Mouse (Mus musculus) embryonic facial prominence, embryonic 13.5 days (tissue): ENCODE measurements around the gene Ift57. TPM values are rescaled to one million over a fixed set of nuclear protein-coding genes. Genes with fewer than 3 reads are reported as not detected.

Source experiments
- ATAC-seq: fragments of 200-750 bp; cut with Nextera tagmentation; 2 replicates; pipeline ENCODE4 v1.8.0; 2017; ENCODE audit warnings: low read depth; ENCODE audit not compliant: insufficient number of reproducible peaks, insufficient read depth, low FRiP score, low TSS enrichment
- H3K27ac ChIP-seq: fragments of 300-500 bp; sonication (generic); 2 replicates; pipeline ENCODE4 v1.5.1; 2015; ENCODE audit warnings: moderate library complexity, mild to moderate bottlenecking, inconsistent platforms
- H3K27me3 ChIP-seq: fragments of 300-500 bp; sonication (generic); 2 replicates; pipeline ENCODE4 v1.6.1; 2015; ENCODE audit warnings: mild to moderate bottlenecking, inconsistent platforms
- H3K36me3 ChIP-seq: fragments of 300-500 bp; sonication (generic); 2 replicates; pipeline ENCODE4 v1.6.1; 2015; ENCODE audit warnings: mild to moderate bottlenecking, inconsistent platforms
- H3K4me1 ChIP-seq: fragments of 300-500 bp; sonication (generic); 2 replicates; pipeline ENCODE4 v1.6.1; 2015; ENCODE audit warnings: inconsistent platforms
- H3K4me2 ChIP-seq: fragments of 300-500 bp; sonication (generic); 2 replicates; pipeline ENCODE4 v1.6.1; 2015; ENCODE audit warnings: moderate library complexity, mild to moderate bottlenecking, inconsistent platforms
- H3K4me3 ChIP-seq: fragments of 300-500 bp; sonication (generic); 2 replicates; pipeline ENCODE4 v1.5.1; 2015; ENCODE audit warnings: mild to moderate bottlenecking, inconsistent platforms
- H3K9ac ChIP-seq: fragments of 300-500 bp; sonication (generic); 2 replicates; pipeline ENCODE4 v1.6.1; 2015; ENCODE audit warnings: mild to moderate bottlenecking, inconsistent platforms
- H3K9me3 ChIP-seq: fragments of 300-500 bp; sonication (generic); 2 replicates; pipeline ENCODE4 v1.6.1; 2016; ENCODE audit warnings: inconsistent platforms
- WGBS: fragments of 180-500 bp; shearing (Covaris S2); methylation state at CpG from one replicate; pipeline ENCODE4 v1.1.7; 2015; ENCODE audit warnings: mixed read lengths; 5-methylcytosine and 5-hydroxymethylcytosine counted together
- polyA plus RNA-seq: library from polyadenylated mRNA; unstranded; fragments of >200 nt; fragmentation: Nextera tagmentation; extraction: Ambion mirVana; gene quantifications from 2 replicates; pipeline ENCODE4 v1.2.1, GENCODE M21; 2015

The Ift57 gene
- polyA plus RNA-seq, 1 experiment from 2014 or later, result 37.7 TPM

- no peak overlapping the region for H3K9ac ChIP-seq
- no peaks in the 10 kb centered on the region for H3K9me3 ChIP-seq
- 87% methylated on average over 22 of the region's 22 CpGs for WGBS
- ATAC-seq, result no peak
- H3K4me2 ChIP-seq, result no peak overlapping the region
- H3K27me3 ChIP-seq, result no peaks in the 10 kb centered on the region
- H3K36me3 ChIP-seq, result no peaks in the 10 kb centered on the region
- H3K4me1 ChIP-seq, result no peaks in the 10 kb centered on the region
- H3K4me3 ChIP-seq, result no peak overlapping the region
- no peak overlapping the region for H3K27ac ChIP-seq
Measured at GRCm38 (mm10) chr16:49775002-49775966, 76.3 kb downstream of the Ift57 start.

GRCm38 (mm10) chr16:49776981-49777380, 77.9 kb downstream of the Ift57 start:
- H3K4me1 ChIP-seq, result no peaks in the 10 kb centered on the region
- 65% methylated on average over 7 of the region's 7 CpGs for WGBS
- H3K4me3 ChIP-seq, result no peak overlapping the region
- H3K36me3 ChIP-seq, result no peaks in the 10 kb centered on the region
- no peak overlapping the region for H3K9ac ChIP-seq
- no peak overlapping the region for H3K27ac ChIP-seq
- H3K9me3 ChIP-seq, result no peaks in the 10 kb centered on the region
- ATAC-seq, result no peak
- no peak overlapping the region for H3K4me2 ChIP-seq
- no peaks in the 10 kb centered on the region for H3K27me3 ChIP-seq

GRCm38 (mm10) chr16:49781556-49782156, 82.6 kb downstream of the Ift57 start:
- Histone ChIP-seq H3K27me3 (no peaks in the 10 kb centered on the region), H3K36me3 (no peaks in the 10 kb centered on the region), H3K9ac (no peak overlapping the region), H3K4me2 (no peak overlapping the region), H3K4me1 (no peaks in the 10 kb centered on the region), H3K9me3 (no peaks in the 10 kb centered on the region), H3K4me3 (no peak overlapping the region), H3K27ac (no peak overlapping the region)
- no peak for ATAC-seq
- 84% methylated on average over 5 of the region's 5 CpGs for WGBS

GRCm38 (mm10) chr16:49783369-49783768, 84.3 kb downstream of the Ift57 start:
- no peak overlapping the region for H3K9ac ChIP-seq
- no peaks in the 10 kb centered on the region for H3K36me3 ChIP-seq
- H3K4me3 ChIP-seq, result no peak overlapping the region
- no peak for ATAC-seq
- H3K4me2 ChIP-seq, result no peak overlapping the region
- H3K4me1 ChIP-seq, result no peaks in the 10 kb centered on the region
- H3K27ac ChIP-seq, result no peak overlapping the region
- no peaks in the 10 kb centered on the region for H3K9me3 ChIP-seq
- no peaks in the 10 kb centered on the region for H3K27me3 ChIP-seq

- 79% methylated on average over 6 of the region's 6 CpGs for WGBS
- ATAC-seq, result no peak
Measured at GRCm38 (mm10) chr16:49786116-49786515, 87.1 kb downstream of the Ift57 start.

GRCm38 (mm10) chr16:49787714-49788113, 88.7 kb downstream of the Ift57 start:
- no peak overlapping the region for H3K27ac ChIP-seq
- H3K36me3 ChIP-seq, result no peaks in the 10 kb centered on the region
- 86% methylated on average over 5 of the region's 5 CpGs for WGBS
- no peaks in the 10 kb centered on the region for H3K9me3 ChIP-seq
- H3K4me2 ChIP-seq, result no peak overlapping the region
- no peak for ATAC-seq
- no peak overlapping the region for H3K4me3 ChIP-seq
- no peak overlapping the region for H3K9ac ChIP-seq
- H3K4me1 ChIP-seq, result no peaks in the 10 kb centered on the region
- H3K27me3 ChIP-seq, result no peaks in the 10 kb centered on the region

More at GRCm38 (mm10) chr16:49786116-49786515, 87.1 kb downstream of the Ift57 start:
- Histone ChIP-seq H3K4me2 (no peak overlapping the region), H3K27ac (no peak overlapping the region), H3K9me3 (no peaks in the 10 kb centered on the region), H3K36me3 (no peaks in the 10 kb centered on the region), H3K9ac (no peak overlapping the region), H3K27me3 (no peaks in the 10 kb centered on the region), H3K4me1 (no peaks in the 10 kb centered on the region), H3K4me3 (no peak overlapping the region)

- Histone ChIP-seq H3K4me3 (no peak overlapping the region), H3K27me3 (no peaks in the 10 kb centered on the region), H3K9ac (no peak overlapping the region), H3K9me3 (no peaks in the 10 kb centered on the region), H3K4me2 (no peak overlapping the region), H3K4me1 (no peaks in the 10 kb centered on the region), H3K36me3 (no peaks in the 10 kb centered on the region), H3K27ac (no peak overlapping the region)
- ATAC-seq, result no peak
- 89% methylated on average over 9 of the region's 9 CpGs for WGBS
Measured at GRCm38 (mm10) chr16:49790575-49791465, 91.8 kb downstream of the Ift57 start.

GRCm38 (mm10) chr16:49792446-49792878, 93.4 kb downstream of the Ift57 start:
- no peak overlapping the region for H3K9ac ChIP-seq

GRCm38 (mm10) chr16:49793596-49793995, 94.6 kb downstream of the Ift57 start:
- 88% methylated on average over 9 of the region's 9 CpGs for WGBS
- no peak overlapping the region for H3K9ac ChIP-seq

More at GRCm38 (mm10) chr16:49792446-49792878, 93.4 kb downstream of the Ift57 start:
- no peak for ATAC-seq
- Histone ChIP-seq H3K36me3 (no peaks in the 10 kb centered on the region), H3K9me3 (no peaks in the 10 kb centered on the region), H3K4me1 (no peaks in the 10 kb centered on the region), H3K27ac (no peak overlapping the region), H3K4me2 (no peak overlapping the region), H3K27me3 (no peaks in the 10 kb centered on the region), H3K4me3 (no peak overlapping the region)
- 86% methylated on average over 9 of the region's 9 CpGs for WGBS

GRCm38 (mm10) chr16:49796271-49796670, 97.2 kb downstream of the Ift57 start:
- Histone ChIP-seq H3K4me2 (no peak overlapping the region), H3K36me3 (no peaks in the 10 kb centered on the region), H3K4me3 (no peak overlapping the region), H3K4me1 (no peaks in the 10 kb centered on the region), H3K27ac (no peak overlapping the region), H3K9me3 (no peaks in the 10 kb centered on the region), H3K9ac (no peak overlapping the region), H3K27me3 (no peaks in the 10 kb centered on the region)
- WGBS, result 88% methylated on average over 2 of the region's 2 CpGs
- no peak for ATAC-seq

More at GRCm38 (mm10) chr16:49793596-49793995, 94.6 kb downstream of the Ift57 start:
- Histone ChIP-seq H3K4me3 (no peak overlapping the region), H3K27ac (no peak overlapping the region), H3K4me2 (no peak overlapping the region), H3K9me3 (no peaks in the 10 kb centered on the region), H3K4me1 (no peaks in the 10 kb centered on the region), H3K27me3 (no peaks in the 10 kb centered on the region), H3K36me3 (no peaks in the 10 kb centered on the region)
- no peak for ATAC-seq

- Histone ChIP-seq H3K27ac (no peak overlapping the region), H3K27me3 (no peaks in the 10 kb centered on the region), H3K4me1 (no peaks in the 10 kb centered on the region), H3K9me3 (no peaks in the 10 kb centered on the region), H3K36me3 (no peaks in the 10 kb centered on the region), H3K4me2 (no peak overlapping the region), H3K9ac (no peak overlapping the region), H3K4me3 (no peak overlapping the region)
- 80% methylated on average over 2 of the region's 2 CpGs for WGBS
- no peak for ATAC-seq
Measured at GRCm38 (mm10) chr16:49796954-49797353, 97.9 kb downstream of the Ift57 start.
